Mouse (Mus musculus) liver, postnatal 0 days (tissue): ENCODE data around the gene Ttll12.

Source experiments
- CTCF ChIP-seq: sonication (generic); IDR thresholded peaks from 2 replicates; pipeline ENCODE4 v1.5.1; 2016; ENCODE audit warnings: antibody characterized with exemption, low read depth
- EP300 ChIP-seq: IDR thresholded peaks from 2 replicates; pipeline ENCODE4 v1.6.1; 2016; ENCODE audit warnings: antibody characterized with exemption, low read depth, mild to moderate bottlenecking

GRCm38 (mm10) chr15:83538855-83539254 is 56.1 kb downstream of the Ttll12 start:
- no peak for TF ChIP-seq CTCF
- no peak for TF ChIP-seq EP300
